Mouse (Mus musculus) ES-CJ7 (cell line): Measurements from ENCODE around the gene Tbk1.

Experiments
- DNase-seq: peaks from one replicate; pipeline ENCODE4 v3.0.0; 2011; ENCODE audit warnings: low read depth, low spot score

Tbk1 gene

GRCm38 (mm10) chr10:121586675-121587370 is at the start of gene Tbk1:
Gene Tbk1 (minus strand): TSS chr10:121586787.
- DNase-seq: peak; percentile 86

- DNase-seq: no peak
Observed at GRCm38 (mm10) chr10:121636276-121636675, 49.7 kb upstream of the Tbk1 start.

- peak; percentile 50 for DNase-seq
Observed at GRCm38 (mm10) chr10:121634159-121634558, 47.6 kb upstream of the Tbk1 start.

GRCm38 (mm10) chr10:121628561-121629040 is 42.0 kb upstream of the Tbk1 start:
- DNase-seq: peak; percentile 52

GRCm38 (mm10) chr10:121627216-121627852 is 40.7 kb upstream of the Tbk1 start:
- DNase-seq: no peak

- DNase-seq: peak; percentile 99
Observed at GRCm38 (mm10) chr10:121626186-121626882, 39.7 kb upstream of the Tbk1 start, which contains the start of gene Xpot. Gene Xpot (minus strand): TSS chr10:121626332.

- no peak for DNase-seq
Observed at GRCm38 (mm10) chr10:121625407-121626185, 39.0 kb upstream of the Tbk1 start.

GRCm38 (mm10) chr10:121625006-121625405 is 38.4 kb upstream of the Tbk1 start:
- DNase-seq: no peak

- DNase-seq: no peak
Observed at GRCm38 (mm10) chr10:121623670-121624069, 37.1 kb upstream of the Tbk1 start.

- no peak for DNase-seq
Observed at GRCm38 (mm10) chr10:121622431-121622830, 35.8 kb upstream of the Tbk1 start.

GRCm38 (mm10) chr10:121615935-121616334 is 29.3 kb upstream of the Tbk1 start:
- no peak for DNase-seq

- no peak for DNase-seq
Observed at GRCm38 (mm10) chr10:121615146-121615870, 28.7 kb upstream of the Tbk1 start.

- no peak for DNase-seq
Observed at GRCm38 (mm10) chr10:121613570-121613969, 27.0 kb upstream of the Tbk1 start.

GRCm38 (mm10) chr10:121612448-121612847 is 25.9 kb upstream of the Tbk1 start:
- DNase-seq: no peak

GRCm38 (mm10) chr10:121611587-121611986 is 25.0 kb upstream of the Tbk1 start:
- DNase-seq: no peak

GRCm38 (mm10) chr10:121608177-121608576 is 21.6 kb upstream of the Tbk1 start:
- no peak for DNase-seq

GRCm38 (mm10) chr10:121604632-121605344 is 18.2 kb upstream of the Tbk1 start:
- DNase-seq: peak; percentile 51

- no peak for DNase-seq
Observed at GRCm38 (mm10) chr10:121603556-121603955, 17.0 kb upstream of the Tbk1 start.

- DNase-seq: no peak
Observed at GRCm38 (mm10) chr10:121601272-121601671, 14.7 kb upstream of the Tbk1 start.

GRCm38 (mm10) chr10:121596580-121596979 is 10.0 kb upstream of the Tbk1 start:
- DNase-seq: no peak
